Mouse (Mus musculus) activated CD4-positive, CD25-positive, alpha-beta regulatory T cell, adult 4 months (primary cell): ENCODE data around the gene Bri3. TPM values are rescaled to one million over a fixed set of nuclear protein-coding genes. Genes with fewer than 3 reads are reported as not detected.
A peak's percentile ranks its signal among the peaks of the same experiment; 100 is the strongest.

ENCODE experiments used
- ATAC-seq: one replicate; pipeline ENCODE4 v1.8.0; 2017
- polyA plus RNA-seq, 2 experiments: library from polyadenylated mRNA; unstranded; fragments of 100-300 nt; shearing (Covaris generic); gene quantifications; one replicate each; pipeline ENCODE4 v1.2.1; 2017

Gene Bri3
- polyA plus RNA-seq, 2 experiments from 2014 or later: 2.5 to 4.7 TPM

DNA sequence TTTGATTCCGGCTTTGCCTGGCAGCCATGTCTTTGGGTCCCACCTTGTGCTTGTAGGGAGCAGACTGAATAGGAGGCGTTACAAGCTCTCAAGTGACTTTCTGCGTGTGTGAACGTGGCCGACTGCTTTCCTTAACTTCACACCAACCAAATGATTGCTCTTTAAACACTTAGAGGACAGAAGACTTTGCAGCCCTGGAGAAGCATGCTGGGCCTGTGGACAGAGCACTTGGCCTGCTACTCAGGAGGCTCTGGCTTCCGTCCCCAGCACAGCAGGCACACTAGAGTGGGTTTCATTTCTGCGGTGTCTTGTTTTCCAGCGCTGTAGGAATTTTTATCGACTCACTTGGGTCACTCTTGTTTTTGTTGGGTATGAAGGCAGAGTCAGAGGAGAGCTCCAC, 18.8 kb downstream of the Bri3 start:
- no peak for ATAC-seq

DNA sequence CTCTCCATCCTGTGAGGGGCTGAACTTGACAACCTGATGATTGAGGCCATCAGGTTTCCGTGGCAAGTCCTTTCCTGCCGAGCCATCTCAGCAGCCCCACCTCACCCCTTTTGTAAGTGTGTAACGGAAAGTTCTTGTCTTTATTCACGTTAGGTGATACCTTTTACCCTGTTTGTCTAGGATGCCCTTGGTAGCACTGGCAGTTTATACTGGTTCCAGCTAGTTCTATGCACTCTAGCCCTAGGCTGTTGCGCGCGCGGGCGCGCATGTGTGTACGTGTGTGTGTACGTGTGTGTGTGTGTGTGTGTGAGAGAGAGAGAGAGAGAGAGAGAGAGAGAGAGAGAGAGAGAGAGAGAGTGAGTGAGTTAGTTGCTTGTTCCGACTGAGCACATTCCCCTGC, 19.3 kb downstream of the Bri3 start:
- no peak for ATAC-seq

DNA sequence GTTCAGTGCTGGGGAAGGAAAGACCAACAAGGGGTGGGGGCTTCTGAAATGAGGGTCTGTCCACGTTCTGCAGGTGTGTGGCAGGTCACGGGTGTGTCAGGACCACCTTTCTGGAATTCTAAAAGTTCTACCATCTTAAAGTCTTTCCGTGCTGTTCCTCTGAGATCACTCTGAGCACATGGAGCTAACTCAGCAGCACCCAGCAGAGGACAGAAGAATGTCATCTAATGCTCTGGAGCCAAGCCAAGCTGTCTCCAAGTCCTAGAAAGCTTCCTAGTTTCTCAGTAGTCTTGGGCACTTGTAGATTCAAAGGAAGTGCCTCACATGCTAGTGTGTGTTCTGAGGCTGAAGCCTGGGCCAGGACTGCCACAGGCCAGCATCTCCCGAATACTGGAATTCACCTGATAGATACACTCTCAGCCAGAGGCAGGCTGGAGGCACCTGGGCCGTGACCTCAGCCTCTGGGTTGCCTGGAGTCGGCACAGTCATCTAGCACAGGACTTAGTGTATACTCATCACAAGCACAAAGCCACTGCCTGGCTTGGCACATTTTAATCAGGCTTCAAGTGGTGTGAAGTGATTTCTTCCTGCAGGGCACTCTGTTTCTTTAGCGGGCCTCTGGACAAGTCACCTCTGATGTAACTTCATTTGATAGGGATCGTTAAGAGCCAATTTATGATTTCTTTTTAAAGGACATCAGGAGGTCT, 23.5 kb downstream of the Bri3 start:
- ATAC-seq: no peak

DNA sequence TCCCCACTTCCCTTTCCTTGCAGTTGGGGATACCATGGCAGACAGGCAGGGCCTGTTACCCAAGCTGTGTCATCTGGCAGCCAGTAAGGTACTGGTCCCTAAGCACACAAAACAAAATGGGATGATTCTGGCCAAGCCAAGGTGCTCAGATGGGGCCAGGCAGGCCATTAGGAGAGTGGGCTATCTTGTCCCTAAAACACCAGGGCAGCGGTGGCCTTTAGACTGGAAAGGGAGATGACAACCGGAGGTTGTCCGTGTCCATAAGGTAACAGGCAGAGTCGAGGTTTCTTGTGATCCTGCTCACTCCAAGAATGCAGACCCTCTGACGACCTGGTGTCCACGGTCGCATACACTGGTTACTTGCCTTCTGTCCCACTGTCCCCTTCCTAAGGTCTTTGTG, 25.7 kb downstream of the Bri3 start:
- ATAC-seq: no peak

DNA sequence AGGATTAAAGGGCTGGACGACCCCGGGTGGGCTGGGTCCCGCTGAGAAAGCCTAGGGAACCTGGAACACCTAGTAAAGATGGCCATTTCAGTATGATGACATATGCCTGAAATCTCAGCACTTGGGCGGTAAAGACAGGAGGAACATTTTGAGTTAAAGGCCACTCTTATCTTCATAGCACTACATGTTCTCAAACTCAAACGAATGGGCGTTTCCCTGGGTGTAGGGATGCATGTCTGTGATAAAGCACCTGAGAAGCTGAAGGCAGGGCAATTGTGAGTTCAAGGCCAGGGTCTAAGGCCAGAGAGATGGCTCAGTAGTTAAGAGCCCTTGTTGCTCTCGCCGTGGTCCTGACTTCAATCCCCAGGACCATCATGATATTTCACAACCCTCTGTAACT, 26.2 kb downstream of the Bri3 start:
- ATAC-seq: no peak

DNA sequence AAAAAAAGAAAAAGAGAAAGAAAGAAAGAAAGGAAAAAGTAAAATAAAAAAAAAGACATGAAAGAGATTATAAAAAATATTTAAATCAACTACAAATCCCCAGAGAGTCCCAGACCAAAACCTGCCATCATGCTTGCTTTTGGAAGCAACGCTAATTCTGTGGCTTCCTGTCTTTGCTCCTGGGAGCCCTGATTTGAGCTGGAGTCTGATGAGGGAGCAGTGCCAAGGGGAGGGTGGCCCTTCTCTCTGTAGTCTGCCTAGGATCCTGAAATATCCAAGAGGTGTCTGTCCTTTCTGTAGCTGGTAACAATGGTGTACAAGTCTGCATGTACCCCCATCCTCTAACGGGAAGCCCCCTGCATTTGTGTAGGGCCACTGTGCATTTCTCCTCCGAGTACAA, 26.9 kb downstream of the Bri3 start:
- ATAC-seq: no peak

DNA sequence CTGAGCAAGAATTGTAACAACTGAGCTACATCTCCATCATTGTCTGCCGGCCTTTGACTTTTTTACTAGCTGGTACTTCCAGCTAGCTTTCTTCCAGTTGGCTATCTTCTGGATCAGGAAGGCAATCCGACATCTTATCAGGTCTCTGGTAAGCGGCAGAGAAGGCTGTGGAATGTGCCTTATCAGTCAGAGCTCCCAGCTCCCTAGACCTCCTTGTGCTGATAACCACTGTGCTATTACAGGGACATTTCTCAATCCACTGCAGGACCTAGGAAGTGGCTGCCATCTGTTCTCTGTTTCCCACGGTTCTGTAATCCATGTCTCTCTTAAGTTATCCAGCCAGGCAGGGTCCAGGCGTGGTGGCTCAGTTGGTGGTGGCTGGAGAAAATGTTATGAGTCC, 27.5 kb downstream of the Bri3 start:
- ATAC-seq: no peak

DNA sequence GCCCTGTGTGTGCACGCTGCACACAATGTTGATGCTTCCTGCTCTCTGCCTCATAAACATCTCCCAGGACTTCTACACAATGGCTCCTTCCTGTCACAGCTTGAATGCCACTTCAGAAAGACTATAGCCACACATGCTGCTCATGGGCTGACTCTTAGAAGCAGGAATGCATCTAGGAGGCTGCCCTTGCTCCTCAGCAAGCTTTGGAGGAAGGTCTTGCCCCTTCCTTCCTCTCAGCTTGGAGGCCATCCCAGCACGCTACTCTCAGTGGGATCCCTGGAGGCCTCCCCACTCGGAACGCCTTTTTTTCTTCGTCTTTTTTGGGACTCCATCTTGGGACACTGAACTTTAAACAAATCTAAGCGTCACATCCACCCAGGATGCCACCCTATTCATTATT, 30.7 kb downstream of the Bri3 start:
- no peak for ATAC-seq

DNA sequence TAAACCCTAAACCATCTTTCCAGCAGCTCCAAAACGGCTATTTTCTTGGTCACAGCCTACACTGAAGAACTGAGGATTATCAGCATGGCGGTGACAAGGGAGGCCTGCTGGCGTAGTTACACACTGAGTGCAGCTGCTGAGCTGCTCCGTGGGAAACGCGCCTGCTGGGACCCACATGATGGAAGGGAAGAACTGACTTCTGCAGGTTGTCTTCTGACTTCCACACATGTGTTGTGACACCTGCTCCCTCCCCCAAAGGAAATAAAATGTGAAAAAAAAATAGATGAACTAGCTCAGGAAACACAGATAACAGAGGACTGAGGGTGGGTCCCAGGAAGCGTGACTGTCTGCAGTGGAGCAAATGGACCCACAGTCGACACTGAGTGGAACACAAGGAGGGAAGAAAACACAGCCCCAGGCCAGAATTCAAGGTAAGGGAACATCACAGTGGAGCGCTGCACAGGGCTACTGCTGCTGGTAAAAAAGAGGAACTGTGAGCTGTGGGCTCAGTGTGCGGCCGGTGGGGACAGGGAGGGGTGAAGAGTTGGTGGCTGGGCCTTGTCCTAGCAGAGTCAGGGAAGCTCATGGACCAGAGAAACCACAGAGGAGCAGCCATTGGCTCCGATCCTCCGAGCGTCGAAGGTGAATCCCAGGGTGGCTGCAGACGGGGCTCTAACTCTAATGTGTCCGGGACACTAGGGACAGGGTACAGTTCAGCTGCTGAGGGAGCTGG, 32.8 kb downstream of the Bri3 start:
- peak; percentile 72 for ATAC-seq

DNA sequence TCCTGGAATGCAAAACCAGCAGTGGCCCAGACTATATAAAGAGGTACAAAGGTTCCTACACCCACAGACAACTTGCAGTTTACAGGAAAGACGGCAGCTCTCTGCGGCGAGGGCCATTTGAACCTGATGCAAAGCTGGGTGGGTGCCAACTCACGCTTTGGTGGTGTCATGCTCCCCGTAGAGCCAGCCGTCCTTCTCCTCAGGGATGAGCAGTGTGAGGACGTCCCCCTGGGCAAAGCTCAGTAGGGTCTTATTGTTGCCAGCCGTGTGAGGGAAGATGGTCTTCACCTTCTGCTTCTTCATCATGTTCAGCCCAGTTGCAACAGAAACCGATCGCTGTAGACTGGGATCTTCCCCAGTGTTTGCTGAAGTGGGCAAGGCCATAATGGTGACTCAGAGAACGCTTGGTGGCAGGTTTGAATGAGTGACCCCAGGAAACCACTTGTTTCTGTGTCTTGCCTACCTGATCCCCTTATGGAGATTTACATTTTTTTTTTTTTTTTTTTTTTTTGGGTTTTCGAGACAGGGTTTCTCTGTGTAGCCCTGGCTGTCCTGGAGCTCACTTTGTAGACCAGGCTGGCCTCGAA, 34.2 kb downstream of the Bri3 start:
- no peak for ATAC-seq

DNA sequence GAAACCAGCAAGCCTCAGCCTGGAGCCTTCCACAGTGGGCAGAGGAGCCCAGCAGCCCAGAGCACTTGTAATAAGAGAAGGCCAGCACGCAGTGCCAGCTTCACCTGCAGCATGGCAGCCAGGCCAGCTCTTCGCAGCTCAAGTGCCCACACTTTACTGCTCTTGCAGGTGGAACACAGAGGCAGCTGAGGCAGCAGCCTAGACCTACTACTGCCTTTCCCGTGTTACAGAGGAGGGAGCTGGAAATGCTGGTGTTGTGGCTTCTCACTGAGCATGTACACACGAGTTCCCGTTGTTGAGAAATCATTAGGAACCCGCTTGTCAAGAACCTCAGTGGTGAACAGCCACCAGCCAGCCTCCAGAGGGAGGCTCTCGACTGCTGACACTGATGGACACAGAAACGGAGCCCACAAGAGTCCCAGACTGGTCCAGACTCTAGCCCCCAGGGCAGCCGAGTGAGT, 34.9 kb downstream of the Bri3 start:
- no peak for ATAC-seq

DNA sequence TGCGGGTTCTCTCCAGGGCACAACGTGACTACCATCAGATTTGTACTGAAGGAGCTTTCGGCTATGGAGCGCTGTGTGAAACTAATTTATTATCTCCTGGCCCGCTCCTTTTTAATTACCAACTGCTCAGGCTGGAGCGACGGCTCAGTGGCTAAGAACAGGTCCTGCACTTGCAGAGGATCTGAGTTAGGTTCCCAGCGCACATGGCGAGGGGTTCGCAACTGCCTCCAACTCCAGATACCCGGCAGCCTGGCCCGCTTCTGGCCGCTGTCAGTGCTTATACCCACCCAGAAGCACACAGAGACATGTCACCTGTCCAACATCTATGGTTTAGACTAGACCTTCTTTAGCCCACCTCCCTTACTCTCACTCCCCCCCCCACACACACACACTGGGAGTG, 35.7 kb downstream of the Bri3 start:
- no peak for ATAC-seq

DNA sequence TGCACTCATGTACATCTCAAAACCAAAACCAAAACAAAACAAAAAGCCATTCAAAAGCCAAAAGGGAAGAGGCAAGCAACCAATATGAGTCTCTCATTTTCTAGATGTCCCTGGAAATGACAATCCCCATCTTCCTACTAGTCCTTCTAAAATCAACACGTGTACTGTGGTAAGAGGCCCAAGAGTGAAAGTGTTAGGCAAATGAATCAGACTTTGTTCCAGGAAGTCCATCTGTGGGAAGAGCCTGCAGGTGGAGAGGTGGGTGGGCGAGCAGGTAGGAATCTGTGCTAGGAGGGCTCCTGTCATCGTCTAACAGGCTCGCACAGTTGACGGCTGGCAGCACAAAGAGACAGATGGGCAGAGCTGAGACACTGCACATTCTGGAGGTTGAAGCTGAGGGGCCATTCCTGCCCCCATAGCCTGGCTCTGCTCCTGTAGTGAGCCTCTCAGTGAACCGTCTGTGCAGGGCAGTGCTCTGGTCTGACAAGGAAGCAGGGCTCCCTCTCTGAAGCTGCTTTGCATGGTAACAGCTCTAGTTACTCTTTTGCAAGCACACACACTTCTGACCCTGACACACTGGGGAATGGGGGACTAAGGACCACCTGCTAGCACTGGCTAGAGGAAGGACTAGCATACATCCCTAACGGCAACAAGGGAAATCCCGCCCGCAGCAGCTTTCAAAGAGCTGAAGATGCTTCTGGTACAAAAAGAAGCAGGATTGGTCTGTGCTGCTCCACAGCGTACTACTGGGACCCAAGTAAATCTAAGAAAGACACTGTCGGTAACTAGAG, 38.4 kb downstream of the Bri3 start:
- no peak for ATAC-seq

DNA sequence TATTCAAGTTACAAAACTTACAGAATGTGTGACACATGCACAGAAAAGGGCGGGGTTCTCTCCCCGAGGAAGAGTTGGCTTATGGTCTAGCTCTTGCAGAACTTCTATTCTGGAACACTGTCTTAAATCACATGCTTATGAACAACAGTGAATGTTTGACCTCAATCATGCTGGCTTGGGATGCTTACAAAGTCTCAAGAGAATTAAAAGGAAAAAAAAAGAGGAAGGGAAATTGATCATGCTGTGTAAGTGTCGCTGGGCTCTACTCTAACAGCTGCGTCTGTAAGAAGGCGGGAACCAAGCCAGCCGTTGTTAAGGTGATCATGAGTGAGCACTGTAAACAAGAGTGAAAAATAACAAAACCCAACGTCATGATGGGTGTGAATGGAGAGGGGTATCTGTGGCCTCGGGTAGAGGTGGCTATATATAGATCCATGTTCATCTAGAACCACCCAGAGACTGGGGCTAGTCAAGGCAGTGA, 39.4 kb downstream of the Bri3 start:
- peak; percentile 57 for ATAC-seq

DNA sequence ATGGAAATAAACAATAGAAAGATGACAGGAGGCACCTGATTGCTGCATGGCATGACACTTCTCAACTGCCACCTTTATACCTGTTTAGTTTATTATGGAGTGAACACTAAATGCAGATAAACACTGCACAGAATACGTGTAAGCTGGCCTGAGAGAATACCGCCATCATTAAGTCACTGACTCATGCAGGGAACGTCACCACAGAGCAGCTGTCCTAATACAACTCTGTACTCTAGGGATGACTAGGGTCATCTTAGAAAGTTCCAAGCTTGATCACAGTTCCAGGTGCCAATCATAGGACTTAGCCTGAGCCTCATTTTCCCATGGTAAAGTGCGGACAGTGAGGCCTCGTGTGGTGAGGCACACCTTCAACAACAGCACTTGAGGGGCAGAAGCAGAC, 40.4 kb downstream of the Bri3 start:
- no peak for ATAC-seq

DNA sequence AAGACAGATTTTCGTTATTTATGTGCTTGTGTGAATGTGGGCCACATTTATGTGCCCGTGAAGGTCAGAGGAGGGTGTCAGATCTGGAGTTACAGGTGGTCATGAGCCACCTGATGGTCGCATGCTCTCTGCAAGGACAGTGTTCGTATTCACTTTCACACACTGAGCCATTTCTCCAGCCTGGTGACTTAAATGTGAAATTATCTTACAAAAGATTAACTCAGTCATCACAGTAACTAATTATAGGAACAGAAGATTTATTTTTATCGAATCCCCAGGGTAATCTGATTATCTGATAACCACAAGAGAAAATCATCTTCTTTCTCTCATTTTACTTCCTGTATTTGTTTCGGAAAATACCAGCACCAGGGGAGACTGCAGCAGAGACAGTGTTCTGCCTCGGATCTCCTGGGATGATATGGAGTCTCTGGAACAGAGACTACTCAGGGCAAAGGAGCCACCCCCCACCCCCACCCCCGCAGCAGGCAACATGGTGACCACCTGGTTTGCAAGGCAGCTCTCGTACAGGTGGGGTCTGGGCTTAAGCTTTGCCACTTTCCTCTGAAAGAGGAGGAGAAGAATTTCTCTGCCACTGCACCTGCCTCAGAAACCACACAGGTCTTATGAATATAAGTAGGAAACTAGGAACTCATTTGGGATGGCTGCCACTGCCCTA, 42.5 kb downstream of the Bri3 start:
- ATAC-seq: no peak

DNA sequence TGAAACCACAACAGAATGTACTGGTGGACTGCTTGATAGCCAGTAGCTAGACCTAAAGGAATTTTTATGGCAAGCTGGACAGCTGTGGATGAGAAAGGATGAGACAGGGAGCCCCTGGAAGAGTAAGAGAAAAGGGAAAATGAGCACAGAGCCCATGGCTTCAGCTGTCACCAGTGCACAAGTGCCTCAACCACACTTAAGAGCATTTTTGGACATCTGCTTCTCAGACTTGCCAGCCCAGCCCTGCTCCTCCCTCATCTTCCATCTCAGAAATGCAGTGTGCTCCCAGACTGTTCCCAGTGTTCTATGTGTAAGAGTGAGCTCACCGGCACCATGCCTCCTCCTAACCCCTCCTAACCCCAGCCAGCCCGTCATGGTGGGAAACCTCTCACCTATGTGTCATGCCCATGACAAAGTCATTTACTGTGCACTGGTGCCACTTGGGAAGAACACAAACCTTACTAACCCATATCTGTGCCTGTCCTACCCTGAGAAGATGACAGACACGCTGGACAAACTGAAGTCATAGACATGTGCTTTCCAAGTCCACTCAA, 43.1 kb downstream of the Bri3 start:
- no peak for ATAC-seq

DNA sequence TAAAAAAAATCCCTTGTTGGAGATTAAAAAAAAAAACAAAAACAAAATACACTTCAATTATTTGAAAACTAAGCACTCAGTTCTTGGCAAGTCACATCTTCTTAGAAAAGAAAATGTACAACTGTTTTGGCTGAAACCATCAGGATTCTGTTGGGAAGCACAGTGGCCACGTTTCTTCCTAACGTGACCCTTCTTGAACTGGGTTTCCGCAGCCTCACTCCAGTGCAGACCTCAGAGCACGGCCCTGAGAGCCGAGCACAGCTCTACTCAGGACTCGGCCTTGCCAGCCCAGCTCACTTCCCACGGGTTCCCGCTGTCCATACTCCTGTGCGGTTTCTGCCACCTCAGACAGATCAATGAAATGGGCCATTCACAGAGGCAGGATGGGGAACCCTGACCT, 44.2 kb downstream of the Bri3 start:
- ATAC-seq: no peak

DNA sequence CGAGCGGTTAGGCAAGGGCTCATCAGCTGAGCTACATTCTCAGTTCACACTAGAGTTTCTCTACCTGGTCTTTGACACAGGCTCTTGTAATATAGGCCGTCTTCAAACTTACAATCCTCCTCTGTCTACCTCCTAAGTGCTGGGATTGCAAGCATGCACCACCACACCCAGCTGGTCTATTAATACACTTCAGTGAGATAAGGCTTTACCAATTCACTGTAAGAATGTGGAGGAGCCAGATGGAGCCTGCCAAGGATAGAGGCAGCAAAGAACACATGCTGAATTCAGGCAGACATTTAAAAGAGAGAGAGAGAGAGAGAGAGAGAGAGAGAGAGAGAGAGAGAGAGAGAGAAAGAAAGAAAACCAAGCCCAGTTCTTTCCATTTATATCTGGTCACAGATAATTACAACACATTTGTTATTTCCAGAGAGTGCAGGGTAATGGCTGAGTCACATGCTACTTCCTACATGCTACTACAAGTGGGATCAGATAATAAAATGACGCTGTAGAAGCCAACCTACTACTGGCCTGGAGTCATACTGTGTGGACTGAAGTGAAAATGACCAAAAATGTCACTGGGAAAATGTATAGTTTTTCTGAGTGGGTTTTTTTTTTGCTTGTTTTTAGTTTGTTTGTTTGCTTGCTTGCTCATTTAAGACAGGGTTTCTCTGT, 45.7 kb downstream of the Bri3 start:
- no peak for ATAC-seq

DNA sequence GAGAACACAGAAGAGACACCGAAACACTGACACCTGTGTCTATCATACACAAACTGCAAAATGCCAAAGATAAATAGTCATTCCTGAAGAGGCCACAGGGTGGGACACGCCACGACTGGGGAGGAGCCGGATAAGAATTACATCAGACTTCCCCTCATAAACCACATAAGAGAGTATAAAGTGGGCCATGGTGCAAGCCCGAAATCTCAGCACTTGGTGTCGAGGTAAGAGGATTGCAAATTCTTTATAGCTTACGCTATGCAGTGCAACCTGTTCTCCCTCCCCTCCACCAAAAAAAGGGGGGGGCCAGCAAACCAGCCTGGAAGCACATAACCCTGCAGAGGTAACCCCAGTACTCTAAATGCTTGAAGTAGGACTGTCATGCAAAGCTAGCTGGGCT, 50.7 kb downstream of the Bri3 start:
- ATAC-seq: peak; percentile 61

DNA sequence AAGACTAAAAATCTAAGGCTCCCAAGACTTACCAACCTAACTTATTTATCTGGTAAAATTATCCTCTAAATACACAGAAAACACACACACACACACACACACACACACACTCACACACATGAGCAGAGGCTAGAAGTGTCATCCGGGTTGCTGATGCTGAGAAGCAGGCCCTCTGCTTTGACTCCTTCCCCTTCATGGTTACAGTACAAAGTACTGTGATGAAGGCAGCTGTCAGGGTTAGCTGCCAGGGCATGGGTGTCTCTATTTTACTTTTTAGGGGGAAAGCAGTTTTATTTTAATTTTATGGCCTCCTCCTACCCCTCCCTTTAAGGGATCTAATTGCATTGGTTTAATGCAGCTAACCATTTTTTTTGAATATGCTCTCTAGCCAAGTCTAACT, 51.1 kb downstream of the Bri3 start:
- no peak for ATAC-seq
